Mouse (Mus musculus) kidney, adult 8-10 months (tissue): Measurements from ENCODE around the gene Map3k7cl.

Source experiments
- DNase-seq, 2 experiments: peaks; one replicate each; pipeline ENCODE4 v3.0.0; 2022

The Map3k7cl gene

GRCm38 (mm10) chr16:87552907-87553691 lies at the start of gene Map3k7cl:
Gene Map3k7cl, plus strand, starts transcription at chr16:87553330.
- peak; percentile 69 to 77 for DNase-seq

- no peak for DNase-seq
Measured at GRCm38 (mm10) chr16:87511706-87512105, 41.4 kb upstream of the Map3k7cl start.

GRCm38 (mm10) chr16:87512331-87512730 lies 40.8 kb upstream of the Map3k7cl start:
- no peak for DNase-seq

- no peak for DNase-seq
Measured at GRCm38 (mm10) chr16:87524228-87524627, 28.9 kb upstream of the Map3k7cl start.

DNA sequence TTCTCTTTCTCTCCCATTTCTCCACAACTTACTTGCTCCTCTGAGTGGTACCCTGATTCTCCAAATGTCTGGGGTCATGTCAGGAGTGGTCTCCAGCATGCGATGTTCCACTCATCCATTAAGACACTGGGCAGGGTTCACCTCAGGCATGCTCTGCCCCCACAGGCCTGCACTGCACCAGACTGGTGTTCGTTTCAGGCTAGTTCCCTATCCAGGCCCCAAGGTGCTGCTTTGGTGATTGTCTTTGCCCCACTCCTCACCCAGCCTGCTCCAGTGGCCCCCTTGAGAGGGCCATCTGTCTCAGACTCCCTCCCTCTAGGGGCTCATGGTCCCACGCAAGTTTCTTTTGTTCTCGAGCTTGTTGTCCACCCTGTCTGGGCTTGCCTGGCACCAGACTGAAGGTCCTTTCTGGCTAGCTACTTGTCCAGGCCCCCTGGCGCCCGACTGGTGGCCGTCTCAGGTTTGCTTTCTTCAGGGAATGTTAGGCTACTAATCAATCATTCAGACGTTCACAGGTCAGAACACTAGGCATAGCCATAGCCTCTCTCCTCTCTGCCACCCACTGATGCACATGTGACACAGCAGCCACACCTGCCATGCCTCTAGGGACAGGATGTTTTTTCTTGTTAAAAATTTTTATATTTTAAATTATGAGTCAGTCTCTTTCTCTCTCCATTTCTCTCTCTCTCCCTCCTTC lies 25.4 kb upstream of the Map3k7cl start:
- no peak for DNase-seq

GRCm38 (mm10) chr16:87528755-87529154 lies 24.4 kb upstream of the Map3k7cl start:
- DNase-seq: no peak

GRCm38 (mm10) chr16:87548348-87548747 lies 4.8 kb upstream of the Map3k7cl start:
- peak in 1 of 2 experiments; percentile 29 for DNase-seq

DNA sequence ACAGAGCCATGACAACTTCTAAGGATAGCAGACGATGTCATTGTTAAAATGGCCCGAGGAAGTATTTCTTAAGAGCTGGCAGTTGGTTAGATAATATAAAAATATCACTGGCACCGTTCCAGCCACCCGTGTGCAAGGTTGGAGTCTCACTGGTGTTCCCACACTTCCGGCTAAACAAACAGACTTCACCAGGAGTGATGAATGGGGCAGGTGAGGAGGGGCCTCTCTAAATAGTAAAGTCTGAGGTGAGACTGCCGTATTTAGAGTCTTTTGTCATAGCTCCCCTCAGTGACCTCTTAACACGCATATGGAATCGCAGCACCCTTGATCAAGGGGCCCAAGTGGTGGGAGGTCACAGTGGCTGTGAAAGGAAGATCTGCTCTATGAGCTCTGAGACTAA lies 3.2 kb downstream of the Map3k7cl start:
- DNase-seq: no peak

GRCm38 (mm10) chr16:87561501-87561900 lies 8.4 kb downstream of the Map3k7cl start:
- peak in 1 of 2 experiments; percentile 60 for DNase-seq

DNA sequence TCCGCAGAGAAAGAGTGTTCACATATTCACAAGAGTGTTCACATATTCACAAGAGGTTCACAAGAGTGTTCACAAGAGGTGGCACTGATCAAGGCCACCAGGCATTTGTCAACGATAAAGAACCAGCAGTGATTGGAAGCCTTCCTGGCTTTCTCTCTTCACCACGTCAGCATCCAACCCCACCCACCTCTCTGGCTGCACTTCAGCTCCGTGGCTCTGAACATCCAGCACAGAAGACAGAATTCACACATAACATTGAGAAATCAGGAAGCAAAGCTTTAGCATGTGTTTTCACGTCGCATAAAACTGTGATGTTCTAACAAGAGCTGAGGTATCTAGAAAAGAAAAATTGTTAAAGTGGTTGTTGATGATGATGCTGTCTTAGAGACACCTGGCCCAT lies 10.4 kb downstream of the Map3k7cl start:
- no peak for DNase-seq

DNA sequence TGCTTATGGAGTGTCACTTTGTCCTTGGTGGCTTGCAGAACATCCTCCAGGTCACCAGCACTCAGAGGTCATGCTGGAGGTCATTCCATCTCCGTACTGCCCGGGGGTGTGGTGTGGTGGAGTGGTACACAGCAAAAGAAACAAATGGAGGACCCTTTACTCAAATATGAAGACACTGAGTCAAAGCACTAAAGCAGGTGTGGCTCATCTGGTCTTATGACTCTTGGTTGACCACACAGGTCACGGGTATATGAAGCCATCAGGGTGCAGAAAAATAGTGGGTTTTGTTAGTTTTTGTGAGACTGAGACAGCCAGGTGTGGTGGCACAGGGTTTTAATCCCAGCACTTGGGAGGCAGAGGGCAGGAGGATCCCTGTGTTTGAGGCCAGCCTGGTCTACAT lies 11.4 kb downstream of the Map3k7cl start:
- DNase-seq: no peak

GRCm38 (mm10) chr16:87567572-87567971 lies 14.4 kb downstream of the Map3k7cl start:
- DNase-seq: no peak

DNA sequence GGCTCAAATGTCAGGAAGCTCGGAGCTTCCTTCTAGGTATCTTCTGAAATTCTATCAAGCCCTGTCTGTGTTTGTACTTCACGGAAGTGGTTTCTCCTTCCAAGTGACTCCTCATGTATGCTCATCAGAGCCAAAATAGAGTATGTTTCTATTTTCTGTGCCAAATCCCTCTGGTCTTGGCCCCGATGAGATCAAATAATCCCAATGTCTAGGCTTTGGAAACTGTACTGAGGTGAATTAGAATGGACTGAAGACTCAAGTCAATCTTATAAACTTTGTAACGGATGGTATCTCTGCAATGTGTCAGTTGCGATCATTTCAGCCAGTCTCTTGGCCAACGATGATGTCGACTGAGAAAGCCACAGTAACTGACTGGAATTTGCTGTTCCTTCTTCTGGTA lies 15.1 kb downstream of the Map3k7cl start:
- DNase-seq: no peak

- peak; percentile 36 to 45 for DNase-seq
Measured at GRCm38 (mm10) chr16:87569576-87570105, 16.5 kb downstream of the Map3k7cl start.

DNA sequence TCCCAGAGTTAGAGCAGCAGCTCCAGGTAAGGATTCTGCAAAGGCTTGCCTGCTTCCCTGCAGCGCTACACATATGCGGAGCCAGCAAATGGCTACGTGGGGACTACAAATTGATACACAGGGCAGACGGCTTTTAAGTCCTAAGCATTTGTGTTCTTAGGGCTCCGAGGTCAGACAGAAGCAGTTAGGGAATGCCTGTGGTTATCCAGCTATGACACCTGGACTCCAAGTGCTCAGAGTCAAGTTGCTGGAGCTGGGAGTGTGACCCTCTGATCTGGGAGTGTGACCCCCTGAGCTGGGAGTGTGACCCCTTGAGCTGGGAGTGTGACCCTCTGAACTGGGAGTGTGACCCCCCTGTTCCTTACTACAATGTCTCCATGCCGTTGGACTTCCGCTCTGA lies 17.2 kb downstream of the Map3k7cl start:
- DNase-seq: peak in 1 of 2 experiments; percentile 29

DNA sequence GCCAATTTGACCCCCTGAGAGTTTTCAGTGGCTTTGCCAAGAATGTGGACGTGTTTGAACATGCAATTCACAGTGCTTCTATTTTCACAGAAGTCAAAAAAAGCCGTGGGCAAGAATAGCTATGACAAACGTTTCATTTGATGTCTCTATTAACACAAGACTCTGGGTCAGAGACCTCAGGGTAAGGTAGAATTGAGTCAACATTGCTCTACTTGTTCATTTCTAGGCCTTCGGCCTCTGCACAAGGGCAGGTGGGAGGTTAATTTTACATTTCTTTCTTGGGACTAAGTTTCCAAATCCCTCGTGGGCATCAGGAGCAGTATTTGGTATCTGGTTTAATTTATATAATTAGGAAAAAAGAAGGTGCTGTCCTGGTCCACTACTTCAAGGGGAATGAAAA lies 20.3 kb downstream of the Map3k7cl start:
- DNase-seq: no peak

DNA sequence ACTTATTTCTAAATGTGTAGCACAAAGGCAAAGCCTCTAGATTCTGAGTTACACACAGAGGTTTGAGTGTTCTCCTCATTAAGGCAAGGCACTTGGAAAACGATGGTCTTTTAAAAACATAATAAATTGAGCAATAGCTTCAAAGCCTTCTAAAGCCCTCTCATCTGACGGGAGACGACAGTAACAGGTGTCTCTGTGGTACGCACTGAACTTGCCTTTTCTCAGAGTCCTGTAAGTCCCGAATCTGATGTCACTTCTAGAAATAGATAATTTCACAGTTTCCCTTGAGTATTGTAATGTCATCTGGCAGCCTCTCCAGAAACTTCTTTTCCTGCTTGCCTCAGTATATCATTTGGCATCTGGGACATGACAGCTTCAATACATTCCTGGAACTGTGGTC lies 21.0 kb downstream of the Map3k7cl start:
- no peak for DNase-seq

DNA sequence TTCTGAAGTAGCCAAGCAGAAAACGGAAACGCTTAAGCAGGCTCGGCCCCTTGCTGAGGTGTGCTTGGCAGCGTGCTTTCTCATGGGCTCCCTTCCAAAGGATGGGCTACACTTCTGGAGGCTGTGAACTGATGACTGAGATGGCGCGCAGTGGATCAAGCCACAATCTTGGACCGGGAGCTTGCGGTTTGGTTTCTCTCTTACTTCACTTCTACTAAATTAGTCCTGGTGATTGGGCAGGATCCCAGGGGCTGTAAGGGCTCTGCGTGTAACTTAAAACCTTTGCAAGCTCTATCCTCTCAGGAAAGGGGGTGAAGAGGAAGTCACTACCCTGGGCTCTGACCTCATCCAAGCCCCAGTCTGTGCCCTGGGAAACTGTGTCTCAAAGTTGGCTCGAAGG lies 22.5 kb downstream of the Map3k7cl start:
- peak in 1 of 2 experiments; percentile 70 for DNase-seq

DNA sequence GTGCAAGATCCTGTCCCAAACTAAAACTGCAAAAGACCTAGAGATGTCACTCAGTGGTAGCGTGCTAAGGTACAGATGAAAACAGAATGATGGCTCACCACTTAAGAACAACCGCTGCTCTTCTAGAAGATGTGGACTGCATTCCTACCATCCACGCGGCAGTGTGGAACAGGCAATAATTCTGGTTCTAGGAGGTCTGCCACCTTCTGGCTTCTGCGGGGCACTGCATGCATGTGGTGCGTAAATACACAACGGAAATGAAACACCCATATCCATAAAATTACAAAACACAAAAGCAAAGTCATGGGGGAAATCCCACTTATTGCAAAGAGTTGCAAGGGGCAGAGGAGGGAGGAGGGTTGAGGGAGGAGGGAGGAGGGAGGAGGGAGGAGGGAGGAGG lies 25.8 kb downstream of the Map3k7cl start:
- peak in 1 of 2 experiments; percentile 40 for DNase-seq

DNA sequence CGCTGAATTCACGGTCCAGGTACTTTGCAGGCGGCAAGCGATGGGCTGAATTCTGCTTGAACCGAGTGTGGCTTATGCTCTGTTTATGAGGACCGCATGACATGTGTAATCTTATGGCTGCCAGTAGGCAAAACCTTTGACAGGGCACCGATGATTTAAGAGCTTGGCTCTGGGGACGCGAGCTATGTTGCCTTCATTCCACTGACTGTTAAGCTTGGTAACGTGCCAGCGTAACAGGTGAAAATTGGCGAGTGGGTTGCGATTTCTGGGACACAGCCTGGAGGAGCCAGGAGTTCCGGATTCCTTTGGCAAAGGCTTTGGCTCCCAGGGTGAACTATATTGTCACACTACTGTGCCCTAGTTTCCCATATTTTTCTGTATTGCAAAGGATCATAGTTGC lies 26.3 kb downstream of the Map3k7cl start:
- no peak for DNase-seq

DNA sequence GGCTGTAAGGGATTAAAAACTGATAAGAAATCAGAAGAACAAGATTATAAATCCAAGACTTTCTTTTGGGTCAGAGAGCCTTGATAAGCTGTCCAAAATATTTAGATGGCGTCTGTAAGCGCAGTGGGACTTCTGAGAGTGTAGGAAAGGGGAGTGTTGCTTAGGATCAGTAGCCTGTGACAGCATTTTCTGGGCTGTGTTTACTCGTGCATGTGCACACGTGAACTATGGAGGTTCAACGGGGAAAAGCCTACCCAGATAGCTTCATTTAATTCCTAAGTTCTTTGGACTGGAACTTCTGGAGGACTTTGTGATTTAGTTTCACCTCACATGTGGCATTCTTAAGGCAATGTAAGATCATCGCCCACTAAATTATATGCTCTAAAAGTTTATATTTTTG lies 29.6 kb downstream of the Map3k7cl start:
- no peak for DNase-seq

DNA sequence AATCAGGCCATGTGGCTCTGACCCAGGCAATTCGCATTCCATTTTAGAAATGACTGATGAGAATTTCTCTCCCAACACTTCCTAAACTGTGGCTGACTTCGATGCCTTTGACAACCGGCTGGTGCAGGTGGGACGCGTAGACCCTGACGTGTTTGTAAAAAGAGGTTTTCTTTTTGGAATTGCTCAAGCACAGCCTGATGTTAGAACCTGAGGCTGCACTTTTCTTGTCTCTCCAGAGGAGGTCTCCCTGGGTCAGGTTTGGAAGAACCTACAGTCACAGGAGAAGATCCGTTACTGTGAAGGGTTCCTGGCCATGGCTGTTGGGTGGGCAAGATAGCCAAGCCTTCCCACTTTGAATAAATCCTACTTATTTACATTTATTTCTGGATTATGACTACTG lies 31.5 kb downstream of the Map3k7cl start:
- no peak for DNase-seq

DNA sequence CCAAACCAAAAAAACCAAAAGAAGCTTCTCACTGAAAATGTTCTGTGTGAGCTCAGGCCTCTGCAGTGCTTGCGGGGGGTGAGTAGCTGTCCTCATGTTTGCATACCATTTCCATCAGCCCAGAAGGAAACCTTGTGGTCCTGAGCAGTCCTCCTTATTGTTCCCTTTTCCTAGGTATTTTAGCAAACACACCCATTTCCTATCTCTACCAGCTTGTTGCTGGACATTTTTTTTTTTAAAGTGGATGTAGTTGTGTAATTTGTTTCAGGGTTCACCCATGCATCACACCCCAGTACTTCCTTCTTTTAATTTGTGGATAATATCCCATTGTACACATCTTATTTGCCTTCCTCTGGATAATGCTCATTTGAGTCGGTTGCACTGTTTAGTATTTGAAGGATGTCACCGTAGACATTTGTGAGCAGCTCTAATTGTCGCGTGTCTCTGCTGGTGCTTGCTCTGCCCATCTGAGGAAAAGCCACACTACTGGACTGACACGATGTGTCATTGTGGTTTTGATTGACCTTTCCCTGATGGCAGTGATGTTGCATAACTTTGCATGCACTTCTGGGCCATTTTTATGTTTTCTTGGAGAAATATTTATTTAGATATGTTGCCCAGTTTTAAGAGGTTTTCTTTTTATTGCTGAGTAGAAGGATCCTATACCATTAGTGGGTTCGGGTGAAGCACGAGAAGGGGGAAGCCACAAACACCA lies 32.6 kb downstream of the Map3k7cl start:
- no peak for DNase-seq
